Mouse (Mus musculus) spleen, postnatal 10 days (tissue): ENCODE results near the gene Tmem117.

Experiments used
- DNase-seq, 2 experiments: peaks; one replicate each; pipeline ENCODE4 v3.0.0; 2021 to 2022; ENCODE audit warnings: low spot score in 2 of 2

The Tmem117 gene

GRCm38 (mm10) chr15:95024401-95024800, 395.4 kb downstream of the Tmem117 start:
- DNase-seq: no peak

GRCm38 (mm10) chr15:95028862-95029486, 399.9 kb downstream of the Tmem117 start:
- DNase-seq: no peak

GRCm38 (mm10) chr15:95029487-95029875, 400.4 kb downstream of the Tmem117 start:
- DNase-seq: no peak

GRCm38 (mm10) chr15:95042437-95042836, 413.4 kb downstream of the Tmem117 start:
- DNase-seq: no peak

GRCm38 (mm10) chr15:95044011-95044410, 415.0 kb downstream of the Tmem117 start:
- no peak for DNase-seq

- DNase-seq: no peak
Measured at GRCm38 (mm10) chr15:95047486-95047885, 418.5 kb downstream of the Tmem117 start.

- DNase-seq: no peak
Measured at GRCm38 (mm10) chr15:95049171-95049729, 420.2 kb downstream of the Tmem117 start.

- no peak for DNase-seq
Measured at GRCm38 (mm10) chr15:95055081-95055650, 426.1 kb downstream of the Tmem117 start.

GRCm38 (mm10) chr15:95068023-95068422, 439.0 kb downstream of the Tmem117 start:
- no peak for DNase-seq

GRCm38 (mm10) chr15:95068799-95069198, 439.8 kb downstream of the Tmem117 start:
- no peak for DNase-seq

- DNase-seq: no peak
Measured at GRCm38 (mm10) chr15:95070881-95071280, 441.8 kb downstream of the Tmem117 start.

GRCm38 (mm10) chr15:95075356-95075755, 446.3 kb downstream of the Tmem117 start:
- DNase-seq: no peak

GRCm38 (mm10) chr15:95081654-95082053, 452.6 kb downstream of the Tmem117 start:
- no peak for DNase-seq

- DNase-seq: no peak
Measured at GRCm38 (mm10) chr15:95085962-95086361, 456.9 kb downstream of the Tmem117 start.

- no peak for DNase-seq
Measured at GRCm38 (mm10) chr15:95100133-95100532, 471.1 kb downstream of the Tmem117 start.

GRCm38 (mm10) chr15:95101522-95101921, 472.5 kb downstream of the Tmem117 start:
- DNase-seq: no peak

- no peak for DNase-seq
Measured at GRCm38 (mm10) chr15:95107246-95107809, 478.3 kb downstream of the Tmem117 start.

GRCm38 (mm10) chr15:95108626-95109025, 479.6 kb downstream of the Tmem117 start:
- DNase-seq: no peak

GRCm38 (mm10) chr15:95131401-95131800, 502.4 kb downstream of the Tmem117 start:
- DNase-seq: no peak

GRCm38 (mm10) chr15:95135926-95136609, 507.0 kb downstream of the Tmem117 start:
- DNase-seq: no peak

- no peak for DNase-seq
Measured at GRCm38 (mm10) chr15:95137018-95137810, 508.2 kb downstream of the Tmem117 start.
